Mouse (Mus musculus): ENCODE data around the gene Pts. TPM values are rescaled to one million over a fixed set of nuclear protein-coding genes. Genes with fewer than 3 reads are reported as not detected.

Gene Pts
- polyA plus RNA-seq, 1 experiment from 2014 or later: 88.2 TPM

- no peak for TF ChIP-seq CTCF (IDR thresholded peaks at IDR 0.05; ENCODE audit: low read depth)
- no peak for ATAC-seq
- Histone ChIP-seq H3K36me3 (ENCODE audit: control insufficient read depth, insufficient read depth) (no peaks in the 10 kb centered on the region), H3K27me3 (replicated peaks; ENCODE audit: control insufficient read depth, insufficient read depth, low read length) (no peaks in the 10 kb centered on the region), H3K27ac (ENCODE audit: low read depth, low read length) (no peak overlapping the region), H3K9me3 (ENCODE audit: control insufficient read depth) (no peaks in the 10 kb centered on the region), H3K4me2 (replicated peaks; ENCODE audit: low read depth) (no peak overlapping the region), H3K4me1 (replicated peaks; ENCODE audit: control insufficient read depth, insufficient read depth, low read length) (no peaks in the 10 kb centered on the region), H3K9ac (ENCODE audit: low read depth, low read length) (no peak overlapping the region), H3K4me3 (ENCODE audit: low read depth, low read length) (no peak overlapping the region)
- WGBS: 23% methylated on average over 6 of the region's 6 CpGs
These were observed 23.1 kb downstream of the Pts start for GRCm38 (mm10) chr9:50505405-50505804.

GRCm38 (mm10) chr9:50502949-50503348 lies 25.6 kb downstream of the Pts start:
- Histone ChIP-seq H3K4me1 (replicated peaks; ENCODE audit: control insufficient read depth, insufficient read depth, low read length) (no peaks in the 10 kb centered on the region), H3K36me3 (ENCODE audit: control insufficient read depth, insufficient read depth) (no peaks in the 10 kb centered on the region), H3K27ac (ENCODE audit: low read depth, low read length) (no peak overlapping the region), H3K9me3 (ENCODE audit: control insufficient read depth) (no peaks in the 10 kb centered on the region), H3K4me2 (replicated peaks; ENCODE audit: low read depth) (no peak overlapping the region), H3K27me3 (replicated peaks; ENCODE audit: control insufficient read depth, insufficient read depth, low read length) (no peaks in the 10 kb centered on the region), H3K4me3 (ENCODE audit: low read depth, low read length) (no peak overlapping the region), H3K9ac (ENCODE audit: low read depth, low read length) (no peak overlapping the region)
- 91% methylated on average over 3 of the region's 3 CpGs for WGBS
- no peak for TF ChIP-seq CTCF (IDR thresholded peaks at IDR 0.05; ENCODE audit: low read depth)
- ATAC-seq: no peak

- WGBS: 21% methylated on average over 14 of the region's 14 CpGs
- Histone ChIP-seq H3K4me1 (replicated peaks; ENCODE audit: control insufficient read depth, insufficient read depth, low read length) (no peaks in the 10 kb centered on the region), H3K9me3 (ENCODE audit: control insufficient read depth) (no peaks in the 10 kb centered on the region), H3K4me2 (replicated peaks; ENCODE audit: low read depth) (peak overlapping the region; percentile 56), H3K9ac (ENCODE audit: low read depth, low read length) (no peak overlapping the region; the same call in 1 of the 2 replicates), H3K4me3 (ENCODE audit: low read depth, low read length) (peak overlapping the region; percentile 33), H3K27me3 (replicated peaks; ENCODE audit: control insufficient read depth, insufficient read depth, low read length) (no peaks in the 10 kb centered on the region), H3K27ac (ENCODE audit: low read depth, low read length) (no peak overlapping the region), H3K36me3 (ENCODE audit: control insufficient read depth, insufficient read depth) (no peaks in the 10 kb centered on the region)
- peak; percentile 86 for ATAC-seq
- TF ChIP-seq CTCF (IDR thresholded peaks at IDR 0.05; ENCODE audit: low read depth): no peak
These were observed 27.5 kb downstream of the Pts start for GRCm38 (mm10) chr9:50500974-50501501.

GRCm38 (mm10) chr9:50500467-50500973 lies 28.0 kb downstream of the Pts start:
- H3K27ac ChIP-seq (ENCODE audit: low read depth, low read length): no peak overlapping the region
- ATAC-seq: no peak
- WGBS: 56% methylated on average over 15 of the region's 15 CpGs
- no peaks in the 10 kb centered on the region for H3K27me3 ChIP-seq (replicated peaks; ENCODE audit: control insufficient read depth, insufficient read depth, low read length)
- peak overlapping the region; percentile 56 for H3K4me2 ChIP-seq (replicated peaks; ENCODE audit: low read depth)
- H3K9ac ChIP-seq (ENCODE audit: low read depth, low read length): no peak overlapping the region; the same call in 1 of the 2 replicates
- H3K4me3 ChIP-seq (ENCODE audit: low read depth, low read length): peak overlapping the region; percentile 33
- no peaks in the 10 kb centered on the region for H3K36me3 ChIP-seq (ENCODE audit: control insufficient read depth, insufficient read depth)
- H3K4me1 ChIP-seq (replicated peaks; ENCODE audit: control insufficient read depth, insufficient read depth, low read length): no peaks in the 10 kb centered on the region
- no peaks in the 10 kb centered on the region for H3K9me3 ChIP-seq (ENCODE audit: control insufficient read depth)
- TF ChIP-seq CTCF (IDR thresholded peaks at IDR 0.05; ENCODE audit: low read depth): no peak

GRCm38 (mm10) chr9:50499781-50500180 lies 28.7 kb downstream of the Pts start:
- whole genome bisulfite sequencing: 83% methylated on average over 3 of the region's 3 CpGs
- ATAC-seq: no peak

DNA sequence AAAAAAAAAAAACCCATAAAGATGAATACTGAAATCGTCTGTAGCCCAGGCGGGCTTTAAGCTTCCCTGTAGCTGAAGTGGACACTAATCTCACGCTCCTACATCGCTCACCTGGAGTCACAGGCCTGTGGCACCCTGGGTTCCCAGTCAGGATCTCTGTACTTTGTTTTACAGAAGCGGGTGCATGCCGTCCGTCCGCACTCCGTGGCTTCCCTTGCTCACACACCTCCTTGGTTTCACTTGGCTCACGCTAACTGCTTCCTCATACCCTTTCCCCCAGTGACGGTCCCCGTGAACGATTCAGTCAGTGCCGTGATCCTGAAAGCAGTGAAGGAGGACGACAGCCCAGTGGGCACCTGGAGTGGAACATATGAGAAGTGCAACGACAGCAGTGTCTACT lies 29.7 kb downstream of the Pts start:
- H3K27me3 ChIP-seq (replicated peaks; ENCODE audit: control insufficient read depth, insufficient read depth, low read length): no peaks in the 10 kb centered on the region
- no peaks in the 10 kb centered on the region for H3K36me3 ChIP-seq (ENCODE audit: control insufficient read depth, insufficient read depth)
- no peaks in the 10 kb centered on the region for H3K9me3 ChIP-seq (ENCODE audit: control insufficient read depth)
- 81% methylated on average over 16 of the region's 16 CpGs for WGBS
- H3K4me3 ChIP-seq (ENCODE audit: low read depth, low read length): no peak overlapping the region
- H3K4me2 ChIP-seq (replicated peaks; ENCODE audit: low read depth): no peak overlapping the region
- H3K27ac ChIP-seq (ENCODE audit: low read depth, low read length): no peak overlapping the region
- H3K4me1 ChIP-seq (replicated peaks; ENCODE audit: control insufficient read depth, insufficient read depth, low read length): no peaks in the 10 kb centered on the region
- H3K9ac ChIP-seq (ENCODE audit: low read depth, low read length): no peak overlapping the region
- no peak for TF ChIP-seq CTCF (IDR thresholded peaks at IDR 0.05; ENCODE audit: low read depth)
- no peak for ATAC-seq

More at GRCm38 (mm10) chr9:50499781-50500180, 28.7 kb downstream of the Pts start:
- Histone ChIP-seq H3K4me3 (ENCODE audit: low read depth, low read length) (no peak overlapping the region), H3K9me3 (ENCODE audit: control insufficient read depth) (no peaks in the 10 kb centered on the region), H3K27ac (ENCODE audit: low read depth, low read length) (no peak overlapping the region), H3K36me3 (ENCODE audit: control insufficient read depth, insufficient read depth) (no peaks in the 10 kb centered on the region), H3K27me3 (replicated peaks; ENCODE audit: control insufficient read depth, insufficient read depth, low read length) (no peaks in the 10 kb centered on the region), H3K4me1 (replicated peaks; ENCODE audit: control insufficient read depth, insufficient read depth, low read length) (no peaks in the 10 kb centered on the region), H3K4me2 (replicated peaks; ENCODE audit: low read depth) (no peak overlapping the region), H3K9ac (ENCODE audit: low read depth, low read length) (no peak overlapping the region)
- no peak for TF ChIP-seq CTCF (IDR thresholded peaks at IDR 0.05; ENCODE audit: low read depth)
